Mouse (Mus musculus): Measurements from ENCODE around the gene Gm10491. TPM values are rescaled to one million over a fixed set of nuclear protein-coding genes. Genes with fewer than 3 reads are reported as not detected.

Gene Gm10491
- polyA plus RNA-seq, 3 experiments from 2014 or later = not detected

GRCm38 (mm10) chrX:7879819-7880218 is 27.8 kb downstream of the Gm10491 start:
- ATAC-seq = peak; percentile 29

GRCm38 (mm10) chrX:7878495-7878894 is 29.1 kb downstream of the Gm10491 start:
- no peak for ATAC-seq

- peak; percentile 90 for ATAC-seq
Measured at GRCm38 (mm10) chrX:7878007-7878419, 29.6 kb downstream of the Gm10491 start, which contains the start of gene Pim2. Gene Pim2 (plus strand): TSS chrX:7878262.

- no peak for ATAC-seq
Measured at GRCm38 (mm10) chrX:7869826-7870225, 37.8 kb downstream of the Gm10491 start.

- no peak for ATAC-seq
Measured at GRCm38 (mm10) chrX:7868506-7868905, 39.1 kb downstream of the Gm10491 start.

- no peak for ATAC-seq
Measured at GRCm38 (mm10) chrX:7867141-7867540, 40.5 kb downstream of the Gm10491 start.

- peak; percentile 72 for ATAC-seq
Measured at GRCm38 (mm10) chrX:7865786-7866185, 41.8 kb downstream of the Gm10491 start.

GRCm38 (mm10) chrX:7865343-7865742 is 42.3 kb downstream of the Gm10491 start:
- ATAC-seq = peak; percentile 77

GRCm38 (mm10) chrX:7864551-7864950 is 43.1 kb downstream of the Gm10491 start:
- no peak for ATAC-seq

GRCm38 (mm10) chrX:7863181-7863580 is 44.5 kb downstream of the Gm10491 start:
- no peak for ATAC-seq

GRCm38 (mm10) chrX:7859191-7859753 is 48.4 kb downstream of the Gm10491 start:
- no peak for ATAC-seq

Other genes with a start within 250 kb of the Gm10491 start
- gene Plp2, start 236.4 kb downstream of the Gm10491 start, polyA plus RNA-seq (2017; shearing (Covaris generic)) = 100 to 1,000 TPM; 140 to 192 (median 157) TPM
- gene Magix, start 226.6 kb downstream of the Gm10491 start, polyA plus RNA-seq (2017; shearing (Covaris generic)) = not detected
- gene Gpkow, start 210.7 kb downstream of the Gm10491 start, polyA plus RNA-seq (2017; shearing (Covaris generic)) = 10 to 100 TPM; 48.0 to 54.7 (median 52.7) TPM
- 10 to 100 TPM; 39.0 to 53.6 (median 47.3) TPM for gene Wdr45, start 193.5 kb downstream of the Gm10491 start, polyA plus RNA-seq (2017; shearing (Covaris generic))
- not detected for gene Gm45208, start 185.6 kb downstream of the Gm10491 start, polyA plus RNA-seq (2017; shearing (Covaris generic))
- 10 to 100 TPM; 33.2 to 42.0 (median 41.3) TPM for gene Praf2, start 179.4 kb downstream of the Gm10491 start, polyA plus RNA-seq (2017; shearing (Covaris generic))
- gene Ccdc120, start 156.9 kb downstream of the Gm10491 start, polyA plus RNA-seq (2017; shearing (Covaris generic)) = under 1 TPM in 1 of 3 experiments, not detected in 2; 0.59 TPM
- gene Tfe3, start 145.3 kb downstream of the Gm10491 start, polyA plus RNA-seq (2017; shearing (Covaris generic)) = 10 to 100 TPM; 12.6 to 15.0 (median 12.9) TPM
- gene Gripap1, start 118.1 kb downstream of the Gm10491 start, polyA plus RNA-seq (2017; shearing (Covaris generic)) = 10 to 100 TPM; 46.3 to 91.0 (median 68.7) TPM
- 1 to 10 TPM in 1 of 3 experiments, under 1 TPM in 2; 0.43 to 1.1 (median 0.50) TPM for gene Kcnd1, start 85.5 kb downstream of the Gm10491 start, polyA plus RNA-seq (2017; shearing (Covaris generic))
- 10 to 100 TPM; 18.2 to 34.2 (median 24.7) TPM for gene Otud5, start 66.5 kb downstream of the Gm10491 start, polyA plus RNA-seq (2017; shearing (Covaris generic))
- gene Pim2, start 29.6 kb downstream of the Gm10491 start, polyA plus RNA-seq (2017; shearing (Covaris generic)) = 10 to 100 TPM; 29.8 to 42.0 (median 39.9) TPM
- gene Slc35a2, start 23.8 kb downstream of the Gm10491 start, polyA plus RNA-seq (2017; shearing (Covaris generic)) = 10 to 100 TPM; 18.6 to 23.6 (median 18.7) TPM
- 100 to 1,000 TPM in 1 of 3 experiments, 10 to 100 TPM in 2; 91.7 to 116 (median 99.0) TPM for gene Pqbp1, start 8.6 kb downstream of the Gm10491 start, polyA plus RNA-seq (2017; shearing (Covaris generic))
- 100 to 1,000 TPM; 116 to 127 (median 123) TPM for gene Timm17b, start 8.5 kb downstream of the Gm10491 start, polyA plus RNA-seq (2017; shearing (Covaris generic))
- not detected for gene Gm10490, start 1.7 kb upstream of the Gm10491 start, polyA plus RNA-seq (2017; shearing (Covaris generic))
- gene Pcsk1n, start 12.0 kb upstream of the Gm10491 start, polyA plus RNA-seq (2017; shearing (Covaris generic)) = not detected
- gene Eras, start 20.8 kb upstream of the Gm10491 start, polyA plus RNA-seq (2017; shearing (Covaris generic)) = not detected
- 10 to 100 TPM in 1 of 3 experiments, 1 to 10 TPM in 2; 6.2 to 12.7 (median 9.4) TPM for gene Hdac6, start 40.1 kb upstream of the Gm10491 start, polyA plus RNA-seq (2017; shearing (Covaris generic))
- gene Gata1, start 70.2 kb upstream of the Gm10491 start, polyA plus RNA-seq (2017; shearing (Covaris generic)) = 10 to 100 TPM in 2 of 3 experiments, not detected in 1; 25.6 to 27.7 TPM
- not detected for gene Glod5, start 110.7 kb upstream of the Gm10491 start, polyA plus RNA-seq (2017; shearing (Covaris generic))
- 10 to 100 TPM; 14.7 to 26.1 (median 20.7) TPM for gene Suv39h1, start 166.9 kb upstream of the Gm10491 start, polyA plus RNA-seq (2017; shearing (Covaris generic))
- gene Was, start 182.7 kb upstream of the Gm10491 start, polyA plus RNA-seq (2017; shearing (Covaris generic)) = 10 to 100 TPM; 18.3 to 24.3 (median 22.3) TPM
- 10 to 100 TPM; 13.8 to 20.4 (median 19.5) TPM for gene Wdr13, start 225.1 kb upstream of the Gm10491 start, polyA plus RNA-seq (2017; shearing (Covaris generic))
- gene Rbm3, start 238.0 kb upstream of the Gm10491 start, polyA plus RNA-seq (2017; shearing (Covaris generic)) = 100 to 1,000 TPM; 601 to 807 (median 769) TPM